Mouse (Mus musculus): Measurements from ENCODE around the gene Clcn2.

DNA sequence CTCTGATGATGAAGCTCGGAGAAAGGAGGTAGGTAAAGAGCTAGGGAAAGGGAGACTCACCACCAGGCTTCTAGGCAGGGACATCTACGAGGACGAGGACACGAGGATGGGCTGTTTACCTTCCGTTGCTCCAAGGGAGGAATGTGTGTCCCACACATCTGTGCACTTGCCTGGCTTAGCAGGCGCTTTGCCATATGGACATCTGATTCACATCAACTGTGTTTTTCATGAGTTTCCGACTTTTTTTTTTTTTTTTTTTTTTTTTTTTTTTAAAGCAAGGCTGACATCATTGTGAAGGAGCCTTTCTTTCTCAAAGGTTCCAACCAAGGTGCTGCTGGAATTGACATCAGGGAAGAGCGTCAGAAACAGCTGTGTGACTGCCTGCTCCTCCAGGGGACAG is 33.0 kb upstream of the Clcn2 start:
- TF ChIP-seq CTCF (IDR thresholded peaks at IDR 0.05; ENCODE audit: control insufficient read depth, insufficient read depth, insufficient read length) (no peak), MYOG (IDR thresholded peaks at IDR 0.05; ENCODE audit: control insufficient read depth, extremely low read depth, insufficient read length) (no peak), CEBPB (IDR thresholded peaks at IDR 0.05; ENCODE audit: low read depth) (no peak), MAX (IDR thresholded peaks at IDR 0.05) (no peak), USF1 (IDR thresholded peaks at IDR 0.05; ENCODE audit: low read depth) (no peak)
